Mouse (Mus musculus): ENCODE measurements around the gene Ube2v1.

The Ube2v1 gene

GRCm38 (mm10) chr2:167593551-167594250 is 38.2 kb downstream of the Ube2v1 start:
- DNase-seq (ENCODE audit: low read depth): no peak

- peak; percentile 82 for DNase-seq (ENCODE audit: low read depth)
These were observed 42.9 kb downstream of the Ube2v1 start for GRCm38 (mm10) chr2:167588774-167589577.

- DNase-seq (ENCODE audit: low read depth): no peak
These were observed 44.9 kb downstream of the Ube2v1 start for GRCm38 (mm10) chr2:167586976-167587375.

GRCm38 (mm10) chr2:167586041-167586440 is 45.9 kb downstream of the Ube2v1 start:
- DNase-seq (ENCODE audit: low read depth): no peak

- DNase-seq (ENCODE audit: low read depth): no peak
These were observed 46.6 kb downstream of the Ube2v1 start for GRCm38 (mm10) chr2:167585273-167585672.

- DNase-seq (ENCODE audit: low read depth): no peak
These were observed 48.5 kb downstream of the Ube2v1 start for GRCm38 (mm10) chr2:167583161-167583952.

DNA sequence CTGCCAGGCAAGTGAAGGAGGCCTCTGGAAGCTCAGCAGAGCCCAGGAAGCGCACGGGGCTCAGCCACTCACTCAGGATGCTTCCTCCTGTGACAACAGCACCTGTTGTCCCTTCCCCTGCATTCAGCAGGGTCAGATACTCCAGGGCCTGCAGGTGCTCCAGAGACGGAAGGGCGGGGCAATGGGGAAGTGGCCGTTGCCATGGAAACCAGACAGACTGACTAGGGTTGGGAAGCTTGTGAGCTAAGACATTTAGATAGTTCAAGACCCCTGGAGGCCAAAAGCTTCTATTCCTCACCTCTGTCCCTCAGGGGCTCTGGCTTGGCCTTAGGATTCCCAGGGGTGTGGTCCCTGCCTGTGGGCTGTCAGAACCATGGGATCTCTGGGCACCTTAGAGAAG is 53.4 kb downstream of the Ube2v1 start:
- DNase-seq (ENCODE audit: low read depth): peak; percentile 37

GRCm38 (mm10) chr2:167577186-167577785 is 54.6 kb downstream of the Ube2v1 start:
- no peak for DNase-seq (ENCODE audit: low read depth)

GRCm38 (mm10) chr2:167576121-167576620 is 55.7 kb downstream of the Ube2v1 start:
- no peak for DNase-seq (ENCODE audit: low read depth)

DNA sequence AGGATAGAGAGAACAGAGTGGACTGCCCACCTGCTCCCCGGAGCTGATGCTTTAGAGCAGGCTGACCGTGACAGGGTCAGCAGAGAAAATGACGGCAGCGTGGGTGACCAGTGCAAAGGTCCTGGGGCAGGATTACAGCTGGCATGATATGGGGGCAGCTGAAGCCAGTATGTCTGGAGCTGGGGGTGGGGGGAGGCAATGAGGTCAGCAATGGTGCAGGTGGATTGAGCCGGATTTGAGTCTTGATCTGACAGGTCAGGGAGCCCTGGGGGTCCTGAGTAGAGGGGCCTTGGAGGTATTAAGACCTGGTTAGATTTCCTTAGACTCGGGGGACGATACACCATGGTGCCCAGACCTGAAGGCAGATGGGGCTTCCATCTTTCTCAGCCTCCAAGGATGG is 56.3 kb downstream of the Ube2v1 start:
- DNase-seq (ENCODE audit: low read depth): no peak

DNA sequence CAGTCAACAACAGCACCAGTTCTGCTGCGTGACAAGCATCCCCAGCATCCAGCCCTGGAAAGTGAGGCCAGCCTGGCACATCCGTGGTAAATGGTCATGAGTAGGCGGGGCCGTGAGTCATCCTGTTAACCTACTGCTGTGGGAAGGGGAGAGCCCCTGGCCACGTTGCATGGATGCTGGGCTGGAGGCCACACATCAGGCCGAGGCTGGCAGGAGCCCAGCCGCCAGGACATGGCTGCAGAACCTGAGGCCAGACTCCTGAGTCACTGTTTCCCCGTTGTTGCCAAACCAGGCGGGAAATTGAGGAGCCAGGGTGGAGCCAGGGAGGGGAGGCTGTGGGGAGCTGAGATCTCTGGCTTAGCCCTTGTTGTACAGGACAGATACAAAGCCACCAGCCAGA is 57.1 kb downstream of the Ube2v1 start:
- no peak for DNase-seq (ENCODE audit: low read depth)

DNA sequence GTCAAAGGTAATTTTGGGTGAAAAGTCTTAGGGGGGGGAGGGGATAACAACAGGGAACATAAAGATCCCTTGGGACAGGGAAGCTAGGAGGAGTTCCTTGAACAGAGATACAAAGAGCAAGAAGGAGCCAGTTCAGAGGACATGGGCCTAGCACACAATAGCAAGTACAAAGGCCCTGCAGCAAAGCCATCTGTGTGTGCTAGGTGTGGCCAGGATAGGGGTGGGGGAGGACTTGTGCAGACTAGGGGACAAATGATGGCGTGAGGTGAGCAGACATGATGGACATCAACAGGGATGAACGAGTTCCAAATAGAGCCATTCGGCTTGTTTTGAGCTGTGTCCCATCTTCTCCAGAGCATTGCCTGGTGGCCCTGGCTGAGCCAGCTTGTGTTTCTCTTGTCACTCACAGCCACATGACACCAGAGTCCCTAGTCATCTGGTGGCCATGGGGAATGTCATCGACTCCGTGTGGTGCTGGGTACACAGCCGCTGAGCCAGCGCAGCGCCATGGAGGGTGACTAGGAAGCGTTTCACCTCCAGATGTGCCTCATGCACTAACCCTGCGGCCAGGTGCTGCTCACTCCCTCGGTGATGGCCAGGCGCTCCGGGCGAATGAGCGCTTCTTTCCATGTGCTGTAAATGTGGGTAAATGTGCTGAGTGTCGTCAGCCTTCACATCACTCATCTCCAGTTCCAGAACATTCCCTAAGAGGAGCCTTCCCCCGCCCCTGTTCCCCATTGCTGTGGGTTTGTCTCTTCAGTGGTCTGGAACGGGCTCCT is 60.3 kb downstream of the Ube2v1 start:
- no peak for DNase-seq (ENCODE audit: low read depth)

GRCm38 (mm10) chr2:167570815-167571214 is 61.1 kb downstream of the Ube2v1 start:
- DNase-seq (ENCODE audit: low read depth): no peak

- DNase-seq (ENCODE audit: low read depth): no peak
These were observed 61.8 kb downstream of the Ube2v1 start for GRCm38 (mm10) chr2:167569934-167570651.

DNA sequence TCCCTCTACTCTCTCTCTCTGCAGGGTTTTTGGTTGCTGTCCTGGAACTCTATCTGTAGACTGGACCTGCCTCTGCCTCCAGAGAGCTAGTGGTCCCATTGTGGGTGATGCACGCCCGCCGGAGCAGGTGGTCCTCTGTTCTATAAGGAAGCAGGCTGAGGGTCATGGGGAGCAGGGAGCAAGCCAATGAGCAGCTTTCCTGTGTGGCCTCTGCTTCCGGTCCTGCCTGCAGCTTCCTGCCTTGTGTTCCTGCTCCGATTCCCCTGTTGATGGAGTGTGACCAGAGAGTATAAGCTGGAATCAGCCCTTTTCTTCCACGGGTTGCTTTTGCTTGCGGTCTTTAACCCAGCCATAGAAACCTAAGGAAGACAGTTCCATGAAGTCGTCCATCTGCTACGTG is 63.8 kb downstream of the Ube2v1 start:
- no peak for DNase-seq (ENCODE audit: low read depth)

DNA sequence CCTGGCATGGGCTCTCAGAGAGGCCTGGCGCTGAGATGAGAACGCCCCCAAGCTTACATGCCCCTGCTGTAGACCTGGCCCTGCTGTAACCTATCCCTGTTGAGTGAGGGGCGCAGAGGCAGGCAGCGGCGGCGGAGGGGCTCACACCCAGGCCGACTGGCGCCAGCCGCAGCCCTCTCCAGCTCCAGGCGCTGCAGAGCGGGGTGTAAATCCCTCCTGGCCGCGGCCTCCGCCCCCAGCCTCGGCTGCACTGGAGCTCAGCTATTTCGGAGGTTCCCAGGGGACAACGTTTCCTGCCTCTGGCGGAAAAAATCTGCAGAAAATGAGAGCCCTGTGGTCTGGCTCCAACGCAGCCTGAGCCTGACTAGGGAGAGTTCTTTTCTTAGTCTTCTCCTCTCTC is 66.2 kb downstream of the Ube2v1 start:
- DNase-seq (ENCODE audit: low read depth): no peak

DNA sequence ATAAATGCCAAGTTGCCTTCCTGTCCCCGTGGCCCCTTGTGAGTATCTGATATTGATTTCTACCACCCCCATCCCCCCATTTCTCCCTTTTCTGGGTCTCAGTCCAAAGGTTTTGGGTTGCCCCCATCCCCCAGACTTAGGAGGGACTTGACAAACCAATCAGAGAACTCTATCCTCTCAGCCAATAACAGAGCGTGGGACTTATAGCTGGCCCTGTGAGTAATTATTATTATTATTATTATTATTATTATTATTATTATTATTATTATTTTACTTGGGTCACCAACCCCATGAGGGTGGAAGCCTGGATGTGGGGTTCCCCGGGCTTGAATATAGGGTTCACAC is 66.6 kb downstream of the Ube2v1 start:
- DNase-seq (ENCODE audit: low read depth): no peak

GRCm38 (mm10) chr2:167564551-167565311 is 67.2 kb downstream of the Ube2v1 start:
- DNase-seq (ENCODE audit: low read depth): no peak

GRCm38 (mm10) chr2:167563703-167564102 is 68.2 kb downstream of the Ube2v1 start:
- no peak for DNase-seq (ENCODE audit: low read depth)

- no peak for DNase-seq (ENCODE audit: low read depth)
These were observed 68.9 kb downstream of the Ube2v1 start for GRCm38 (mm10) chr2:167563035-167563434.
